Mouse (Mus musculus): ENCODE data around the gene Avil.

- TF ChIP-seq CTCF (IDR thresholded peaks at IDR 0.05) (no peak), EP300 (IDR thresholded peaks at IDR 0.05) (no peak)
Observed at GRCm38 (mm10) chr10:127043187-127043586, 42.7 kb downstream of the Avil start.

All from lung, postnatal 0 days (tissue).